Mouse (Mus musculus): Measurements from ENCODE around the gene Slc25a53. TPM values are rescaled to one million over a fixed set of nuclear protein-coding genes. Genes with fewer than 3 reads are reported as not detected.
"Not testable (repeated sequence)": the region's sequence is repeated elsewhere in the genome, so short reads cannot be mapped to it uniquely, and the experiment has no call there.

Gene Slc25a53
- polyA plus RNA-seq, 1 experiment from 2014 or later: 14.3 TPM

DNA sequence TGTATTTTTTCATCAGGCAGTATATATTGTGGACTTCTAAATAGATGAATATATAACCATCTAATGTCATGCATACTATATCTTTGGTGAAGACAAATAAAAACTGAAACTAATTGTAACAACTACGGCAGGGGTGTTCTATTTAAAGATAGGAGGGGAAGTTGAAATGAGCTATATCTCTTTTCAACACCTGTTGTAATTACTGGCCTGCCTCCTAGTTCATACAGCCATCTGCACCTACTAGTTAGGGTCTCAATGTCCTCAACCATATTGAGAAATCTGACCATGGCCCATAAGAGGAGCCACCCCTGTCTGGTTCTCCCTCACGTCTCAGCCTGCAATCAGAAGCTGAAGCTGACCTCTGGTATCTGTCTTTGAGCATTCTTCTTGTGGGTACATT lies 41.8 kb downstream of the Slc25a53 start:
- no peaks in the 10 kb centered on the region for H3K9me3 ChIP-seq
- H3K36me3 ChIP-seq (replicated peaks): peaks cover under 1% of the 10 kb centered on the region
- H3K4me3 ChIP-seq: no peak overlapping the region
- H3K27me3 ChIP-seq (replicated peaks; ENCODE audit: low read depth, poor library complexity, severe bottlenecking): peaks cover 60% of the 10 kb centered on the region
- no peak overlapping the region for H3K27ac ChIP-seq (replicated peaks)
- 83% methylated on average over 2 of the region's 2 CpGs for WGBS
- DNase-seq (ENCODE audit: low spot score): no peak
- H3K4me1 ChIP-seq: peaks cover 14% of the 10 kb centered on the region

- peak overlapping the region; percentile 57 for H3K4me3 ChIP-seq
- peaks cover 14% of the 10 kb centered on the region for H3K4me1 ChIP-seq
- peak overlapping the region; percentile 74; the same call in 1 of the 2 replicates for H3K27ac ChIP-seq (replicated peaks)
- 28% methylated on average over 14 of the region's 14 CpGs for WGBS
- DNase-seq (ENCODE audit: low spot score): peak; percentile 16
- H3K9me3 ChIP-seq: no peaks in the 10 kb centered on the region
- H3K27me3 ChIP-seq (replicated peaks; ENCODE audit: low read depth, poor library complexity, severe bottlenecking): peaks cover 72% of the 10 kb centered on the region
- no peaks in the 10 kb centered on the region for H3K36me3 ChIP-seq (replicated peaks)
Observed at GRCm38 (mm10) chrX:136993641-136994040, 44.5 kb downstream of the Slc25a53 start.

GRCm38 (mm10) chrX:136992978-136993547 lies 45.0 kb downstream of the Slc25a53 start, which contains the start of gene Zcchc18:
Gene Zcchc18 (plus strand): TSS chrX:136993155.
- H3K27me3 ChIP-seq (replicated peaks; ENCODE audit: low read depth, poor library complexity, severe bottlenecking): peaks cover 73% of the 10 kb centered on the region
- H3K4me3 ChIP-seq: peak within 1 kb of the TSS; percentile 57
- no peaks in the 10 kb centered on the region for H3K36me3 ChIP-seq (replicated peaks)
- 20% methylated on average over 26 of the region's 26 CpGs for WGBS
- H3K27ac ChIP-seq (replicated peaks): peak within 1 kb of the TSS; percentile 74
- peaks cover 14% of the 10 kb centered on the region for H3K4me1 ChIP-seq
- H3K9me3 ChIP-seq: no peaks in the 10 kb centered on the region
- peak; percentile 89 for DNase-seq (ENCODE audit: low spot score)

DNA sequence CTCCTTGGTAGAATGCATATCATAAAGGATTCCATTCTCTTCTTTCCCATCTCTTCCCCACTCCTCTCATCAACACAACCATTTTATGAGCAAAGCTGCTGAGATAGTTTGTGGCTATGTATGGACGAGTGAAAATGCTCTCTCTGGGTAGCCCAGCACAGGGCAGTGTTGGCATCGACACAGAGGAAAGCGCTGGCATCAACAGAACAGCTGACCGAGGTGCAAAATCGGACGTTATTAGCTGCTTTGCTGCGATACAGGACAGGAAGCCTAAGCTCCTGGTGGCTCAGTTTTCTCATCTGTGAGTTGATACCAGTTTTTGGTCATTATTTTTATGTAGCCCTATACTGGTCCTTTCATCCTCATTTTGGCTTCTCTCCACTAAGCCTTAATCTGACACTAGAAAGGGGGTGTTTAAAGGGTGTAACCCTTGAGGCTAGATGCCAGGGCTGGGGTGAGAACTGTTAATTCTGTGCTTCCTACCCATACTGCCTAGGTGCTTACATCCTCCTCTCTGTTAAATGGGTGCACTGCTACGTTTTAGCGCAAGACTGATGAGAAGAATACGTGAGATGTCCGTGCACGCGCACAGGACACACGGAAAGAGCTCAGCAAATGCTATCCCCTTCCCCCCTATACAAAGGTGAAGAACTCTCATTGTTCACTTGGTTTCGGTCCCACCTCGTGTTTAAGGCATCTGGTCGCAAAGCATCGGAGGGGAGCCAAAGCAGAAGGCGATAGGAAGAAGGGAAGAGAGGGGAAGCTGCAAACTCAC lies 45.7 kb downstream of the Slc25a53 start:
- peak overlapping the region; percentile 74 for H3K27ac ChIP-seq (replicated peaks)
- WGBS: 19% methylated on average over 19 of the region's 19 CpGs

GRCm38 (mm10) chrX:136991274-136991673 lies 46.8 kb downstream of the Slc25a53 start:
- Histone ChIP-seq H3K4me3 (no peak overlapping the region), H3K27me3 (replicated peaks; ENCODE audit: low read depth, poor library complexity, severe bottlenecking) (peaks cover 68% of the 10 kb centered on the region), H3K27ac (replicated peaks) (no peak overlapping the region), H3K9me3 (no peaks in the 10 kb centered on the region), H3K36me3 (replicated peaks) (no peaks in the 10 kb centered on the region), H3K4me1 (peaks cover 14% of the 10 kb centered on the region)
- 61% methylated on average over 2 of the region's 2 CpGs for WGBS
- no peak for DNase-seq (ENCODE audit: low spot score)

More for the DNA sequence above, 45.7 kb downstream of the Slc25a53 start:
- Histone ChIP-seq H3K4me3 (peak overlapping the region; percentile 57), H3K9me3 (no peaks in the 10 kb centered on the region), H3K27me3 (replicated peaks; ENCODE audit: low read depth, poor library complexity, severe bottlenecking) (peaks cover 78% of the 10 kb centered on the region), H3K36me3 (replicated peaks) (no peaks in the 10 kb centered on the region), H3K4me1 (peaks cover 14% of the 10 kb centered on the region)
- no peak for DNase-seq (ENCODE audit: low spot score)

- H3K4me3 ChIP-seq: no peak overlapping the region
- peaks cover 16% of the 10 kb centered on the region for H3K27me3 ChIP-seq (replicated peaks; ENCODE audit: low read depth, poor library complexity, severe bottlenecking)
- no peak for DNase-seq (ENCODE audit: low spot score)
- H3K9me3 ChIP-seq: no peaks in the 10 kb centered on the region
- H3K27ac ChIP-seq (replicated peaks): no peak overlapping the region
- no peaks in the 10 kb centered on the region for H3K4me1 ChIP-seq
- no peaks in the 10 kb centered on the region for H3K36me3 ChIP-seq (replicated peaks)
Observed at GRCm38 (mm10) chrX:136986039-136986438, 52.1 kb downstream of the Slc25a53 start.

DNA sequence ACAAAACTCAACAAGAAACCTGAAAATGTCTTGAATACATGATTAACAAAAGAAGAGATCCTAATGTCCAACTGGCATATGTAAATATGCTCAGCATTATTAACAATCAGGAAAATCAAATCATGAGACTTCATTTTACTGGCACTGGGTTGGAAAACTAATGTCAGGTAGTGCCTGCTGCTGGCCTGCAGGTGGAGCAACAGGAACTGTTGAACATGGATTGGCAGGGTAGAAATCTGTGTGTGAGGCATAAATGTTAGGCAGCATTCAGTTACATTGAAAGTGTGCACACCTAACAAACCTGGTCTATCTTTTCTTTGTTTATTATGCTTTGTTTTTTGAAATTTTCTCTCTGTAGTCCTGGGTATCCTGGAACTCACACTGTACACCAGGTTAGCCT lies 59.5 kb downstream of the Slc25a53 start:
- Histone ChIP-seq H3K9me3 (no peaks in the 10 kb centered on the region), H3K27me3 (replicated peaks; ENCODE audit: low read depth, poor library complexity, severe bottlenecking) (no peaks in the 10 kb centered on the region), H3K4me3 (no peak overlapping the region), H3K4me1 (no peaks in the 10 kb centered on the region), H3K36me3 (replicated peaks) (no peaks in the 10 kb centered on the region), H3K27ac (replicated peaks) (no peak overlapping the region)
- DNase-seq (ENCODE audit: low spot score): no peak

DNA sequence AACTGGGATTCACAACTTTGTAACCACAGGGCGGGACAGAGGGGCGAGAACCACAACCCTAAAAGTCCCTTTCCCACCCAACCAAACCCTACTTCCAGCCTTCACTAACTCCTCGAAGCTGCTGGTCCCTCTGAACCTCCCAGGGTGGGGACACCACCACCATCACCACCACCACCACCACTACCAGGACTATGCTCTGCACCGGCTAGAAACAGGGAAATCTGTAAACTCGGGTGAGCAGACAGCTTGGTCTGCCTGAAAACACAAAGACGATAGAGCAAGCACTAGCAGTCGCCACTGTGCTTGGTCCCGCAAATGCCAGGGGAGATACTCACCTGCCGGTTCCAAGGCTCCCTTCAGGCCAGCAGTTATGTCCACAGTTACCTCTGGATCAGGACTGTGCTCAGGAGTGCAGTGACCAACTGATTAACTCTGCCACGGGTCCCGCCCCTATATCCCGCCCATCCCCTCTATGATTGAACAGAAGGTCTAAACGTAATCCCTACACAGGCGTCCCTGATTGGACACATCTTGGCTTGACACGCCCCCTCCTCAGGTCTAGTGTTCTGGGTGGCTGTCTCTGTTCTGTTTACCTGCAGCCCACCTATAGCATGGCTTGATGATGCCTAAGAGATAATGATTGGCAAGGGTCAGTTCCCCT lies 61.5 kb downstream of the Slc25a53 start, which contains the start of the genes Tmsb15l and Tmsb15b1:
Tmsb15l (minus strand) TSS at position 446 of the 661 bp plus-strand sequence.
Tmsb15b1 (minus strand) TSS at position 451 of the 661 bp plus-strand sequence.
- 21% methylated on average over 15 of the region's 15 CpGs for WGBS
- Histone ChIP-seq H3K4me1 (no peaks in the 10 kb centered on the region), H3K9me3 (no peaks in the 10 kb centered on the region), H3K27me3 (replicated peaks; ENCODE audit: low read depth, poor library complexity, severe bottlenecking) (no peaks in the 10 kb centered on the region), H3K27ac (replicated peaks) (no peak within 1 kb of the TSS), H3K36me3 (replicated peaks) (no peaks in the 10 kb centered on the region), H3K4me3 (peak within 1 kb of the TSS; percentile 58)
- DNase-seq (ENCODE audit: low spot score): peak; percentile 81

GRCm38 (mm10) chrX:136975397-136975796 lies 62.7 kb downstream of the Slc25a53 start, which contains the start of gene Tmsb15b2:
Gene Tmsb15b2 (minus strand): TSS chrX:136975497.
- not testable (repeated sequence) for H3K4me1 ChIP-seq; H3K9me3 ChIP-seq; H3K27ac ChIP-seq (replicated peaks); H3K36me3 ChIP-seq (replicated peaks); DNase-seq (ENCODE audit: low spot score); H3K27me3 ChIP-seq (replicated peaks; ENCODE audit: low read depth, poor library complexity, severe bottlenecking)
- H3K4me3 ChIP-seq: peak within 1 kb of the TSS; percentile 58
- WGBS: 88% methylated on average over 6 of the region's 6 CpGs

GRCm38 (mm10) chrX:136959688-136960087 lies 78.4 kb downstream of the Slc25a53 start:
- WGBS: 33% methylated on average over 2 of the region's 2 CpGs
- H3K27ac ChIP-seq (replicated peaks): no peak overlapping the region
- H3K4me1 ChIP-seq: no peaks in the 10 kb centered on the region
- no peaks in the 10 kb centered on the region for H3K27me3 ChIP-seq (replicated peaks; ENCODE audit: low read depth, poor library complexity, severe bottlenecking)
- H3K9me3 ChIP-seq: no peaks in the 10 kb centered on the region
- no peak for DNase-seq (ENCODE audit: low spot score)
- H3K36me3 ChIP-seq (replicated peaks): no peaks in the 10 kb centered on the region
- no peak overlapping the region for H3K4me3 ChIP-seq

GRCm38 (mm10) chrX:136958300-136958699 lies 79.8 kb downstream of the Slc25a53 start:
- not testable (repeated sequence) for DNase-seq (ENCODE audit: low spot score); H3K9me3 ChIP-seq; H3K27me3 ChIP-seq (replicated peaks; ENCODE audit: low read depth, poor library complexity, severe bottlenecking); H3K36me3 ChIP-seq (replicated peaks); H3K27ac ChIP-seq (replicated peaks); H3K4me1 ChIP-seq
- 61% methylated on average over 5 of the region's 5 CpGs for WGBS
- H3K4me3 ChIP-seq: peak overlapping the region; percentile 53

GRCm38 (mm10) chrX:136957583-136958279 lies 80.4 kb downstream of the Slc25a53 start:
- 30% methylated on average over 13 of the region's 13 CpGs for WGBS
- not testable (repeated sequence) for H3K9me3 ChIP-seq; H3K4me1 ChIP-seq; H3K27ac ChIP-seq (replicated peaks); H3K36me3 ChIP-seq (replicated peaks); H3K27me3 ChIP-seq (replicated peaks; ENCODE audit: low read depth, poor library complexity, severe bottlenecking)
- peak; percentile 76 for DNase-seq (ENCODE audit: low spot score)
- peak overlapping the region; percentile 53 for H3K4me3 ChIP-seq
